ENCODE assay signal across 11 mouse cellular contexts in genomic region chr10:24395999-24396784, GRCm38 (mm10).
DNase-seq lines count a peak whose midpoint lies in the region; ATAC-seq and TF ChIP-seq lines count a peak whose summit lies in the region.
"Had no signal": no experiment of that assay in that cellular context is flagged by ENCODE, and none has a peak within 500 bp of the region (broad histone marks: within the 10 kb centered on the region; RNA-seq: fewer than 3 reads in every experiment).

No protein-coding gene starts in this region.

- peaks cover 1% of the 10 kb centered on the region; the same call in 1 of the 2 replicates for H3K4me1 ChIP-seq in testis, adult 2 months (ENCODE audit: control insufficient read depth, insufficient read depth, low read length)
- 0 out of 2 replicates have a peak, but pooled peaks cover 4% of the 10 kb centered on the region for H3K4me1 ChIP-seq in kidney, embryonic 16.5 days (ENCODE audit: insufficient read depth, low read length)
- H3K4me1 ChIP-seq: heart, embryonic 15.5 days; neural tube, embryonic 15.5 days had no signal

- H3K36me3 ChIP-seq in testis, adult 2 months (ENCODE audit: control insufficient read depth, insufficient read depth, low read length), result no peaks in the 10 kb centered on the region
- no peaks in the 10 kb centered on the region for H3K36me3 ChIP-seq in kidney, embryonic 16.5 days (ENCODE audit: insufficient read depth, low read length)
- H3K36me3 ChIP-seq: heart, embryonic 15.5 days; neural tube, embryonic 15.5 days had no signal

- peak; percentile 23 to 29 for DNase-seq in heart, adult 18-20 months
- DNase-seq in heart, postnatal 4 days, result no peak
- no peak for DNase-seq in testis, postnatal 14 days (ENCODE audit: low spot score)
- no peak for DNase-seq in thymus, postnatal 25 days
- no peak for DNase-seq in adrenal gland, postnatal 4 days (ENCODE audit: low spot score in 2 of 2)
- no peak for DNase-seq in urinary bladder, postnatal 10 days (ENCODE audit: low spot score)
- DNase-seq: cerebellum, postnatal 36 days had no signal

- H3K4me2 ChIP-seq in kidney, embryonic 16.5 days (replicated peaks; ENCODE audit: low read depth, low read length), result no peak overlapping the region
- H3K4me2 ChIP-seq: heart, embryonic 15.5 days; neural tube, embryonic 15.5 days had no signal

- 48% methylated on average over 13 of the region's 13 CpGs for WGBS in kidney, embryonic 16.5 days

- H3K4me3 ChIP-seq in testis, adult 2 months (ENCODE audit: control insufficient read depth, low read depth, low read length), result no peak overlapping the region
- no peak overlapping the region for H3K4me3 ChIP-seq in kidney, embryonic 16.5 days (ENCODE audit: low read length)
- H3K4me3 ChIP-seq: heart, embryonic 15.5 days; neural tube, embryonic 15.5 days had no signal

- no peak overlapping the region; the same call in 1 of the 2 replicates for H3K9ac ChIP-seq in kidney, embryonic 16.5 days (replicated peaks; ENCODE audit: low read length)
- H3K9ac ChIP-seq: heart, embryonic 15.5 days; neural tube, embryonic 15.5 days had no signal

- 0 out of 2 replicates have a peak overlapping the region, but pooled peaks have one; percentile 44 for H3K27ac ChIP-seq in testis, adult 2 months (ENCODE audit: control insufficient read depth, insufficient read depth, low read depth, low read length)
- no peak overlapping the region for H3K27ac ChIP-seq in kidney, embryonic 16.5 days (ENCODE audit: low read length)
- H3K27ac ChIP-seq: heart, embryonic 15.5 days; neural tube, embryonic 15.5 days had no signal

- H3K27me3 ChIP-seq in testis, adult 2 months (ENCODE audit: control insufficient read depth, insufficient read depth, low read length), result no peaks in the 10 kb centered on the region
- no peaks in the 10 kb centered on the region for H3K27me3 ChIP-seq in kidney, embryonic 16.5 days (ENCODE audit: insufficient read depth, low read length)
- H3K27me3 ChIP-seq: heart, embryonic 15.5 days; neural tube, embryonic 15.5 days had no signal

- ATAC-seq in kidney, embryonic 16.5 days (ENCODE audit: low FRiP score, low TSS enrichment), result peak; percentile 82; the same call in 1 of the 2 replicates

- TF ChIP-seq CTCF in testis, adult 2 months (IDR thresholded peaks at IDR 0.05; ENCODE audit: control insufficient read depth, insufficient read depth, insufficient replicate concordance, low read depth, low read length), result no peak

- H3K9me3 ChIP-seq in kidney, embryonic 16.5 days (ENCODE audit: low read length), result no peaks in the 10 kb centered on the region
- H3K9me3 ChIP-seq: heart, embryonic 15.5 days; neural tube, embryonic 15.5 days had no signal

- no peak for TF ChIP-seq POLR2A in testis, adult 2 months (IDR thresholded peaks at IDR 0.05; ENCODE audit: control insufficient read depth, low read depth, low read length)

Comparison
In these comparisons a context has a peak if more than half of its experiments do, and no peak if none do; other contexts are left out.
1. DNase-seq: peak in heart, adult 18-20 months (2 of 2); none in heart, postnatal 4 days (single experiment), testis, postnatal 14 days (single experiment), thymus, postnatal 25 days (single experiment), adrenal gland, postnatal 4 days (0 of 2) and urinary bladder, postnatal 10 days (single experiment).